Mouse (Mus musculus) right cerebral cortex, postnatal 25 days (tissue): ENCODE results near the gene Zfp266.

Experiments
- DNase-seq: peaks from one replicate; pipeline ENCODE4 v3.0.0; 2022

Zfp266 gene

GRCm38 (mm10) chr9:20491858-20492526 is 29.2 kb downstream of the Zfp266 start:
- DNase-seq, result no peak

- no peak for DNase-seq
These were observed 31.7 kb downstream of the Zfp266 start for GRCm38 (mm10) chr9:20489536-20489935.

GRCm38 (mm10) chr9:20479396-20479795 is 41.8 kb downstream of the Zfp266 start:
- no peak for DNase-seq

- no peak for DNase-seq
These were observed 44.6 kb downstream of the Zfp266 start for GRCm38 (mm10) chr9:20476632-20477031.

GRCm38 (mm10) chr9:20466761-20467442 is 54.3 kb downstream of the Zfp266 start:
- no peak for DNase-seq

- peak; percentile 81 for DNase-seq
These were observed 61.6 kb downstream of the Zfp266 start, which contains the start of gene Zfp26 for GRCm38 (mm10) chr9:20459377-20460317. Gene Zfp26 (minus strand): TSS chr9:20460162.

GRCm38 (mm10) chr9:20453647-20454046 is 67.6 kb downstream of the Zfp266 start:
- DNase-seq, result no peak

- DNase-seq, result no peak
These were observed 69.7 kb downstream of the Zfp266 start for GRCm38 (mm10) chr9:20451493-20451892.
